Mouse (Mus musculus) forebrain, embryonic 11.5 days (tissue): Measurements from ENCODE around the gene Zcchc8. TPM values are rescaled to one million over a fixed set of nuclear protein-coding genes. Genes with fewer than 3 reads are reported as not detected.

Source experiments
- ATAC-seq: fragments of 200-750 bp; cut with Nextera tagmentation; replicated peaks from 2 replicates; pipeline ENCODE4 v1.8.0; 2017; ENCODE audit warnings: moderate TSS enrichment; ENCODE audit not compliant: low FRiP score
- DNase-seq: peaks from one replicate; pipeline ENCODE4 v3.0.0-alpha.2; 2017; ENCODE audit warnings: low spot score
- H3K27ac ChIP-seq: fragments of 300-500 bp; sonication (generic); 2 replicates; pipeline ENCODE4 v1.5.1; 2014; ENCODE audit warnings: low read depth, low read length
- H3K27me3 ChIP-seq: fragments of 300-500 bp; sonication (generic); 2 replicates; pipeline ENCODE4 v1.6.1; 2014; ENCODE audit warnings: mild to moderate bottlenecking, low read length, mixed read lengths; ENCODE audit not compliant: control insufficient read depth, insufficient read depth
- H3K36me3 ChIP-seq: fragments of 300-500 bp; sonication (generic); 2 replicates; pipeline ENCODE4 v1.6.1; 2014; ENCODE audit warnings: mild to moderate bottlenecking, low read length, moderate library complexity, mixed read lengths; ENCODE audit not compliant: control insufficient read depth, insufficient read depth
- H3K4me1 ChIP-seq: fragments of 300-500 bp; sonication (generic); replicated peaks from 2 replicates; pipeline ENCODE4 v1.6.1; 2014; ENCODE audit warnings: low read length, mixed read lengths; ENCODE audit not compliant: control insufficient read depth, insufficient read depth
- H3K4me2 ChIP-seq: fragments of 300-500 bp; sonication (generic); 2 replicates; pipeline ENCODE4 v1.6.1; 2014; ENCODE audit warnings: low read depth, mild to moderate bottlenecking, low read length, moderate library complexity, mixed read lengths; ENCODE audit not compliant: severe bottlenecking
- H3K4me3 ChIP-seq: fragments of 300-500 bp; sonication (generic); 2 replicates; pipeline ENCODE4 v1.5.1; 2014; ENCODE audit warnings: low read depth, low read length
- H3K9ac ChIP-seq: fragments of 300-500 bp; sonication (generic); 2 replicates; pipeline ENCODE4 v1.6.1; 2014; ENCODE audit warnings: low read length
- H3K9me3 ChIP-seq: fragments of 300-500 bp; sonication (generic); 2 replicates; pipeline ENCODE4 v1.6.1; 2016; ENCODE audit warnings: low read length, mixed read lengths; ENCODE audit not compliant: control insufficient read depth
- WGBS: fragments of 180-500 bp; shearing (Covaris S2); extraction: QIAGEN DNeasy Blood & Tissue Kit; methylation state at CpG from one replicate; pipeline ENCODE4 v1.1.7; 2014; 5-methylcytosine and 5-hydroxymethylcytosine counted together
- polyA plus RNA-seq: library from polyadenylated mRNA; unstranded; fragments of >200 nt; fragmentation: Nextera tagmentation; extraction: Ambion mirVana; gene quantifications from 2 replicates; pipeline ENCODE4 v1.2.1, GENCODE M21; 2014

Gene Zcchc8
- polyA plus RNA-seq, 1 experiment from 2014 or later = 109 TPM

- Histone ChIP-seq H3K27me3 (no peaks in the 10 kb centered on the region), H3K27ac (no peak overlapping the region), H3K9ac (no peak overlapping the region), H3K9me3 (no peaks in the 10 kb centered on the region), H3K4me3 (no peak overlapping the region), H3K36me3 (no peaks in the 10 kb centered on the region), H3K4me2 (no peak overlapping the region), H3K4me1 (peaks cover 7% of the 10 kb centered on the region; the same call in 1 of the 2 replicates)
- DNase-seq (no peak), ATAC-seq (no peak)
- WGBS = 83% methylated on average over 3 of the region's 3 CpGs
These were observed 41.8 kb downstream of the Zcchc8 start for GRCm38 (mm10) chr5:123679106-123679505.

- Histone ChIP-seq H3K4me3 (no peak overlapping the region), H3K4me1 (no peaks in the 10 kb centered on the region), H3K9ac (no peak overlapping the region), H3K27ac (no peak overlapping the region), H3K4me2 (no peak overlapping the region), H3K9me3 (no peaks in the 10 kb centered on the region), H3K36me3 (no peaks in the 10 kb centered on the region), H3K27me3 (no peaks in the 10 kb centered on the region)
- ATAC-seq = no peak
- no peak for DNase-seq
- WGBS = 86% methylated on average over 9 of the region's 9 CpGs
These were observed 45.2 kb downstream of the Zcchc8 start for GRCm38 (mm10) chr5:123675717-123676116.

- H3K36me3 ChIP-seq = no peaks in the 10 kb centered on the region
- no peak overlapping the region for H3K27ac ChIP-seq
- no peak for DNase-seq
- WGBS = 66% methylated on average over 3 of the region's 3 CpGs
- no peaks in the 10 kb centered on the region for H3K27me3 ChIP-seq
- no peaks in the 10 kb centered on the region for H3K9me3 ChIP-seq
- no peak overlapping the region for H3K4me2 ChIP-seq
- H3K4me1 ChIP-seq = no peaks in the 10 kb centered on the region
- ATAC-seq = no peak
- no peak overlapping the region for H3K4me3 ChIP-seq
- H3K9ac ChIP-seq = no peak overlapping the region
These were observed 45.7 kb downstream of the Zcchc8 start for GRCm38 (mm10) chr5:123675221-123675620.

- Histone ChIP-seq H3K9me3 (no peaks in the 10 kb centered on the region), H3K4me2 (no peak overlapping the region), H3K4me1 (no peaks in the 10 kb centered on the region), H3K9ac (no peak overlapping the region), H3K4me3 (no peak overlapping the region), H3K27ac (no peak overlapping the region), H3K27me3 (no peaks in the 10 kb centered on the region), H3K36me3 (no peaks in the 10 kb centered on the region)
- WGBS = 71% methylated on average over 3 of the region's 3 CpGs
- ATAC-seq (no peak), DNase-seq (no peak)
These were observed 49.5 kb downstream of the Zcchc8 start for GRCm38 (mm10) chr5:123671473-123671820.

GRCm38 (mm10) chr5:123670800-123671472 is 50.0 kb downstream of the Zcchc8 start:
- Histone ChIP-seq H3K27ac (no peak overlapping the region), H3K4me3 (no peak overlapping the region), H3K4me2 (no peak overlapping the region), H3K9me3 (no peaks in the 10 kb centered on the region), H3K36me3 (no peaks in the 10 kb centered on the region), H3K4me1 (no peaks in the 10 kb centered on the region), H3K27me3 (no peaks in the 10 kb centered on the region), H3K9ac (no peak overlapping the region)
- DNase-seq = no peak
- 43% methylated on average over 14 of the region's 14 CpGs for WGBS
- no peak for ATAC-seq

- Histone ChIP-seq H3K9ac (no peak overlapping the region; the same call in 1 of the 2 replicates), H3K4me2 (no peak overlapping the region), H3K27ac (no peak overlapping the region), H3K27me3 (no peaks in the 10 kb centered on the region), H3K36me3 (no peaks in the 10 kb centered on the region), H3K4me3 (no peak overlapping the region), H3K4me1 (no peaks in the 10 kb centered on the region), H3K9me3 (no peaks in the 10 kb centered on the region)
- ATAC-seq = no peak
- WGBS = 76% methylated on average over 9 of the region's 9 CpGs
- DNase-seq = no peak
These were observed 50.7 kb downstream of the Zcchc8 start for GRCm38 (mm10) chr5:123669991-123670799.

- no peaks in the 10 kb centered on the region for H3K4me1 ChIP-seq
- ATAC-seq (no peak), DNase-seq (no peak)
- no peaks in the 10 kb centered on the region for H3K9me3 ChIP-seq
- H3K27me3 ChIP-seq = no peaks in the 10 kb centered on the region
- no peak overlapping the region for H3K4me2 ChIP-seq
- no peak overlapping the region for H3K9ac ChIP-seq
- no peaks in the 10 kb centered on the region for H3K36me3 ChIP-seq
- no peak overlapping the region for H3K4me3 ChIP-seq
- 94% methylated on average over 12 of the region's 12 CpGs for WGBS
- H3K27ac ChIP-seq = no peak overlapping the region
These were observed 53.0 kb downstream of the Zcchc8 start for GRCm38 (mm10) chr5:123667915-123668314.

- Histone ChIP-seq H3K9me3 (no peaks in the 10 kb centered on the region), H3K4me1 (no peaks in the 10 kb centered on the region), H3K9ac (no peak overlapping the region), H3K4me3 (no peak overlapping the region), H3K27me3 (no peaks in the 10 kb centered on the region), H3K27ac (no peak overlapping the region), H3K36me3 (no peaks in the 10 kb centered on the region), H3K4me2 (no peak overlapping the region)
- DNase-seq (no peak), ATAC-seq (no peak)
- 94% methylated on average over 7 of the region's 7 CpGs for WGBS
These were observed 54.9 kb downstream of the Zcchc8 start for GRCm38 (mm10) chr5:123665956-123666355.

GRCm38 (mm10) chr5:123664329-123664728 is 56.6 kb downstream of the Zcchc8 start:
- WGBS = 87% methylated on average over 7 of the region's 7 CpGs
- no peak for ATAC-seq
- DNase-seq = no peak
- H3K36me3 ChIP-seq = no peaks in the 10 kb centered on the region
- no peak overlapping the region for H3K4me3 ChIP-seq
- no peak overlapping the region for H3K4me2 ChIP-seq
- no peaks in the 10 kb centered on the region for H3K9me3 ChIP-seq
- H3K4me1 ChIP-seq = no peaks in the 10 kb centered on the region
- no peak overlapping the region for H3K27ac ChIP-seq
- no peaks in the 10 kb centered on the region for H3K27me3 ChIP-seq
- H3K9ac ChIP-seq = no peak overlapping the region
